36 mouse cellular contexts compared by ENCODE assay signal in the genomic region with DNA sequence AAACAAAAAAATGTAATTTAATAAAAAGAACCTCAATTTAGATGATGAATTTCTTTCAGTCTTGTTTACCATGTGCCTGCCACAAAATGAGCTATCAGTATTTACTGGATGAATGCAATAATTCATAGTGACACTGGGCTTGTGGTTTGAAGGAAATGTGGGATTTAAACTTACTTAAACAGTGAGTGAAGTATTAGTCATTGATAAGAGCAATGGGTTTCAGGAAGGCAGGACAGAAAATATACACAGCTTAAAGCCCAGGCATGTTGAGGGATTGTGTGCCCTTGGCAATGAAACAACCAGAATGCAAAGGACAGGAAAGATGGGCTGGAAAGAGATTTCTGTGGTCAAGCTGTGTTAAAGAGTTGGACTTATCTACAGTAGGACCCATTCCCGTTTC. TPM values are rescaled to one million over a fixed set of nuclear protein-coding genes. Genes with fewer than 3 reads are reported as not detected.
"Had no signal": no experiment of that assay in that cellular context is flagged by ENCODE, and none has a peak within 500 bp of the region (broad histone marks: within the 10 kb centered on the region; RNA-seq: fewer than 3 reads in every experiment).

No protein-coding gene starts in this region.

- H3K27me3 ChIP-seq: heart, embryonic 13.5 days; heart, embryonic 15.5 days; hindbrain, embryonic 13.5 days; hindbrain, embryonic 15.5 days; intestine, embryonic 15.5 days; kidney, embryonic 15.5 days; limb, embryonic 12.5 days; liver, embryonic 13.5 days had no signal

- H3K27ac ChIP-seq: heart, adult 2 months; heart, embryonic 13.5 days; heart, embryonic 15.5 days; hindbrain, embryonic 13.5 days; hindbrain, embryonic 15.5 days; intestine, embryonic 15.5 days; kidney, embryonic 15.5 days; kidney, postnatal 0 days; layer of hippocampus, adult 2 months; left cerebral cortex, adult 2 months; limb, embryonic 10.5 days; limb, embryonic 12.5 days; liver, embryonic 13.5 days had no signal

- H3K9ac ChIP-seq: heart, embryonic 13.5 days; heart, embryonic 15.5 days; hindbrain, embryonic 13.5 days; hindbrain, embryonic 15.5 days; intestine, embryonic 15.5 days; kidney, embryonic 15.5 days; limb, embryonic 12.5 days; liver, embryonic 13.5 days had no signal

- H3K4me1 ChIP-seq: heart, embryonic 13.5 days; heart, embryonic 15.5 days; hindbrain, embryonic 13.5 days; hindbrain, embryonic 15.5 days; intestine, embryonic 15.5 days; kidney, embryonic 15.5 days; limb, embryonic 10.5 days; limb, embryonic 12.5 days; liver, embryonic 13.5 days had no signal

- H3K9me3 ChIP-seq: heart, embryonic 13.5 days; heart, embryonic 15.5 days; hindbrain, embryonic 13.5 days; hindbrain, embryonic 15.5 days; intestine, embryonic 15.5 days; kidney, embryonic 15.5 days; limb, embryonic 10.5 days; limb, embryonic 12.5 days; liver, embryonic 13.5 days had no signal

- H3K36me3 ChIP-seq: heart, embryonic 13.5 days; heart, embryonic 15.5 days; hindbrain, embryonic 13.5 days; hindbrain, embryonic 15.5 days; intestine, embryonic 15.5 days; kidney, embryonic 15.5 days; limb, embryonic 10.5 days; limb, embryonic 12.5 days; liver, embryonic 13.5 days had no signal

- H3K4me3 ChIP-seq: heart, adult 2 months; heart, embryonic 13.5 days; heart, embryonic 15.5 days; hindbrain, embryonic 13.5 days; hindbrain, embryonic 15.5 days; intestine, embryonic 15.5 days; kidney, embryonic 15.5 days; layer of hippocampus, adult 2 months; left cerebral cortex, adult 2 months; limb, embryonic 10.5 days; limb, embryonic 12.5 days; liver, embryonic 13.5 days had no signal

- H3K4me2 ChIP-seq: heart, embryonic 11.5 days; heart, embryonic 13.5 days; heart, embryonic 15.5 days; hindbrain, embryonic 13.5 days; hindbrain, embryonic 15.5 days; intestine, embryonic 15.5 days; kidney, embryonic 15.5 days; limb, embryonic 12.5 days; liver, embryonic 11.5 days; liver, embryonic 13.5 days had no signal

- DNase-seq: gastrocnemius, postnatal 14 days; gastrocnemius, postnatal 36 days; heart, adult 2 months; heart, postnatal 14 days; heart, postnatal 36 days; kidney, adult 18-20 months; kidney, adult 9 months; kidney, postnatal 14 days; kidney, postnatal 36 days; liver; liver, embryonic 13.5 days had no signal

- ATAC-seq: inflammation-experienced regulatory T-cells, adult 6 months; intestine, embryonic 15.5 days; intestine, postnatal 0 days had no signal

RNA-seq across cellular contexts. Expression of gene Npy4r, which starts 10.0 kb away (rescaled TPM):
- total RNA-seq: hematopoietic stem cell, adult 5-6 weeks; layer of hippocampus, adult 2 months; layer of hippocampus, postnatal 25 days; left cerebral cortex, adult 2 months; left cerebral cortex, postnatal 14 days; left cerebral cortex, postnatal 36 days had no signal
- polyA plus RNA-seq: hindbrain, embryonic 11.5 days; inflammation-experienced regulatory T-cells, adult 6 months; limb, embryonic 10.5 days; limb, embryonic 12.5 days; liver, embryonic 13.5 days had no signal

RNA-seq across cellular contexts. Expression of gene A630023A22Rik, which starts 39.8 kb away (rescaled TPM):
- total RNA-seq: gastrocnemius, adult 18-20 months; gastrocnemius, adult 8-10 months; gastrocnemius, postnatal 14 days; gastrocnemius, postnatal 36 days; heart, adult 2 months; heart, postnatal 14 days; heart, postnatal 36 days; hematopoietic stem cell, adult 5-6 weeks; layer of hippocampus, adult 2 months; layer of hippocampus, postnatal 10 days; layer of hippocampus, postnatal 25 days; left cerebral cortex, adult 2 months; left cerebral cortex, postnatal 14 days; left cerebral cortex, postnatal 36 days had no signal
- polyA plus RNA-seq: heart, adult 2 months; heart, embryonic 11.5 days; heart, embryonic 13.5 days; heart, embryonic 15.5 days; heart, postnatal 0 days; hindbrain, embryonic 11.5 days; hindbrain, embryonic 13.5 days; hindbrain, embryonic 15.5 days; inflammation-experienced regulatory T-cells, adult 6 months; kidney, postnatal 0 days; limb, embryonic 10.5 days; limb, embryonic 12.5 days; limb, embryonic 14.5 days; liver, embryonic 11.5 days; liver, embryonic 13.5 days had no signal

RNA-seq across cellular contexts. Expression of gene Anxa8, which starts 56.5 kb away (rescaled TPM):
- total RNA-seq: hematopoietic stem cell, adult 5-6 weeks had no signal
- polyA plus RNA-seq: hindbrain, embryonic 13.5 days; inflammation-experienced regulatory T-cells, adult 6 months had no signal
